Mouse (Mus musculus): Measurements from ENCODE around the gene Casc1. TPM values are rescaled to one million over a fixed set of nuclear protein-coding genes. Genes with fewer than 3 reads are reported as not detected.

The Casc1 gene
- 0.79 and 0.84 TPM in 2 replicates for polyA plus RNA-seq (2015; fragmentation: Nextera tagmentation; extraction: Ambion mirVana)

DNA sequence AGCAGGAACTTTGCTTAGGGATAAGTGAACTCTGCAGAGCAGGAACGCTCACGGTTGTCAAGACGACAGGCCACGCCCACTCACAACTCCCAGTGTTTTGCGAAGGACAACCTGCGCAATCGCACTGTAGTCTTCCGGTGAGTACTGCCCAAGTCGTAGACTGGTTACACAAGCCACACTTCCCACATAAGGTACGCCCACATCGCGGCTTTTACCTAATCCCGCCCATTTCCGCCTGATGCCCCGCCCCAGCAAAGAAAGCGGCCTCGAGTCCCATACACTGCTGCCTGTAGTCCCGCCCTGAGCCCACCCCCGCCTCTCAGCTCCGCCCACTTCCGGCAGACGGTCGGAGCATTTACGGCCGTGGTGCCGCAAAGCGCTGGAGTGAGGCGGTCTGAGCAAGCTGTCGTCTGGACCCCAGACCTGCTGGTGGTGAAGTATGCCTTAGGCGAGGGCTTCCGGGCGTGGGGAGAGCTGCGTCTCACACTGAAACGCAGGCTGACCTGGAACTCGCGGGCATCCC lies at the start of gene Casc1, which contains the start of gene Etfrf1:
Casc1 (minus strand) TSS at position 190 of the 523 bp plus-strand sequence.
Etfrf1 (plus strand) TSS at position 319 of the 523 bp plus-strand sequence.
- under 1% methylated on average over 36 of the region's 36 CpGs for WGBS
- Histone ChIP-seq H3K4me2 (peak within 1 kb of the TSS; percentile 83), H3K4me1 (peaks cover 15% of the 10 kb centered on the region), H3K27ac (peak within 1 kb of the TSS; percentile 94), H3K9me3 (replicated peaks) (no peaks in the 10 kb centered on the region), H3K27me3 (no peaks in the 10 kb centered on the region), H3K36me3 (ENCODE audit: poor library complexity, severe bottlenecking) (no peaks in the 10 kb centered on the region), H3K9ac (peak within 1 kb of the TSS; percentile 85), H3K4me3 (peak within 1 kb of the TSS; percentile 76)
- peak; percentile 100 for ATAC-seq

DNA sequence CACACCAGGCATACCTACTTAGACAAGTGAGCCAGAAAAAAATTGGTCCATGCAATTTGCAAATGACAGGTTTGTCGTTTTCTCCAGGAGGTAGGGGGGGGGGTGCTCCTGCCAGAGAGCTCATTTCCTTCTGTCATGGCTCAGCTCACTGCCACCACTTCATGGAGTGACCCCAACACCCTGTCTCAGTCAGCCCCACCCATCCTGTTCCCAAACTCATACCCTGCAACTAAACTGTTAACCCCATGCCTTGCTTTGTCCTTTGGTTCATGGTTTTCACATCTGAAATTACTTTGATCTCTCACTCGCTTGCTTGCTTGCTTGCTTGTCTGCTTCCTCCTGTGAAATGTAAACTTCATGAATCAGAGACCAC lies 45.9 kb upstream of the Casc1 start:
- Histone ChIP-seq H3K4me3 (no peak overlapping the region), H3K36me3 (ENCODE audit: poor library complexity, severe bottlenecking) (no peaks in the 10 kb centered on the region), H3K4me2 (no peak overlapping the region), H3K9me3 (replicated peaks) (no peaks in the 10 kb centered on the region), H3K27ac (no peak overlapping the region), H3K4me1 (0 out of 2 replicates have a peak, but pooled peaks cover 3% of the 10 kb centered on the region), H3K9ac (no peak overlapping the region), H3K27me3 (0 out of 2 replicates have a peak, but pooled peaks cover 7% of the 10 kb centered on the region)
- 52% methylated on average over 2 of the region's 2 CpGs for WGBS
- ATAC-seq = no peak

DNA sequence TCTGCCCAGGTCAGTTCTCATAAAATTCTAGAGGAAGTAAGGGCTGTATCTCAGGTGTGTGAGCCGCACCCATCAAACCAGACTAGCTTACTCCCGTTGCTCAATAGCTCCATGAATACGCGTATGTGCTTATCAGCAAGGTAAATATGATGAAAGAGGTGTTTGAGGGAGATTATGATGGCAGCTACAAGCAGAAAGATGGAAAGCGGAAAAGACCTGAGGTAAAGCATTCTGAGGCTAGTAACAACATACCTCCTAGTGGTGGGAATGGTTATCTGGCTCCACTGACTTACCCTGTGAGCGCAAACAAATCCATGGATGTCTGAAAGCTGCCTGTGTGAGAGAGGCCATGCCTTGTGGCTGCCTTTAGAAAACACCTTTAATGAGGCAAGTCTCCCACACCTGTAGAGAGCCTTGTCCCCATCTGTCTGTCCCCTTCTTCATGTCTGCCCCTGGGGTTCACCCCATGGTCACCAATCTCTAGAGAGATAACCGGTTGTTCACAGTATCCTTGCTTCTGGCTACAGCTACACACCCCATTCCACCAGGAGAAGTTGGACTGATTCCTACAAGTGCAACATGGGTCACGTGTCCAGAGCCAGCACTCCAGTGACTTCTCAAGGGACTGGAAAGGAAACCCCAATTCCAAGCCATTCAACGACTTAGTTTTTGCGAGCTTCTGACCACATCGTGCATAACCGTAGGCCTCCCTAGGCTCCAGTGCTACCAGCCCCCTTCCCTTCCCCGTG lies 45.3 kb upstream of the Casc1 start:
- Histone ChIP-seq H3K9me3 (replicated peaks) (no peaks in the 10 kb centered on the region), H3K4me2 (no peak overlapping the region), H3K4me3 (no peak overlapping the region), H3K27me3 (0 out of 2 replicates have a peak, but pooled peaks cover 7% of the 10 kb centered on the region), H3K4me1 (peaks cover 6% of the 10 kb centered on the region), H3K9ac (no peak overlapping the region), H3K36me3 (ENCODE audit: poor library complexity, severe bottlenecking) (no peaks in the 10 kb centered on the region), H3K27ac (no peak overlapping the region)
- ATAC-seq = no peak
- 85% methylated on average over 13 of the region's 13 CpGs for WGBS

- peaks cover 7% of the 10 kb centered on the region for H3K36me3 ChIP-seq (ENCODE audit: poor library complexity, severe bottlenecking)
- peaks cover 29% of the 10 kb centered on the region for H3K4me1 ChIP-seq
- H3K4me3 ChIP-seq = peak overlapping the region; percentile 95
- 0 out of 2 replicates have a peak, but pooled peaks cover 7% of the 10 kb centered on the region for H3K27me3 ChIP-seq
- H3K4me2 ChIP-seq = peak overlapping the region; percentile 83
- peak overlapping the region; percentile 95 for H3K9ac ChIP-seq
- no peaks in the 10 kb centered on the region for H3K9me3 ChIP-seq (replicated peaks)
- no peak for ATAC-seq
- H3K27ac ChIP-seq = peak overlapping the region; percentile 88
- 8% methylated on average over 16 of the region's 16 CpGs for WGBS
Observed at GRCm38 (mm10) chr6:145250820-145251219, 40.0 kb upstream of the Casc1 start.

- H3K27ac ChIP-seq = peak within 1 kb of the TSS; percentile 88
- 0 out of 2 replicates have a peak, but pooled peaks cover 7% of the 10 kb centered on the region for H3K27me3 ChIP-seq
- H3K4me3 ChIP-seq = peak within 1 kb of the TSS; percentile 95
- peak within 1 kb of the TSS; percentile 95 for H3K9ac ChIP-seq
- no peaks in the 10 kb centered on the region for H3K9me3 ChIP-seq (replicated peaks)
- peaks cover 7% of the 10 kb centered on the region for H3K36me3 ChIP-seq (ENCODE audit: poor library complexity, severe bottlenecking)
- H3K4me1 ChIP-seq = peaks cover 29% of the 10 kb centered on the region
- WGBS = 0% methylated on average over 50 of the region's 83 CpGs
- H3K4me2 ChIP-seq = peak within 1 kb of the TSS; percentile 83
- ATAC-seq = peak; percentile 91
Observed at GRCm38 (mm10) chr6:145250185-145250791, 39.5 kb upstream of the Casc1 start, which contains the start of gene Kras. Gene Kras (minus strand): TSS chr6:145250239.

DNA sequence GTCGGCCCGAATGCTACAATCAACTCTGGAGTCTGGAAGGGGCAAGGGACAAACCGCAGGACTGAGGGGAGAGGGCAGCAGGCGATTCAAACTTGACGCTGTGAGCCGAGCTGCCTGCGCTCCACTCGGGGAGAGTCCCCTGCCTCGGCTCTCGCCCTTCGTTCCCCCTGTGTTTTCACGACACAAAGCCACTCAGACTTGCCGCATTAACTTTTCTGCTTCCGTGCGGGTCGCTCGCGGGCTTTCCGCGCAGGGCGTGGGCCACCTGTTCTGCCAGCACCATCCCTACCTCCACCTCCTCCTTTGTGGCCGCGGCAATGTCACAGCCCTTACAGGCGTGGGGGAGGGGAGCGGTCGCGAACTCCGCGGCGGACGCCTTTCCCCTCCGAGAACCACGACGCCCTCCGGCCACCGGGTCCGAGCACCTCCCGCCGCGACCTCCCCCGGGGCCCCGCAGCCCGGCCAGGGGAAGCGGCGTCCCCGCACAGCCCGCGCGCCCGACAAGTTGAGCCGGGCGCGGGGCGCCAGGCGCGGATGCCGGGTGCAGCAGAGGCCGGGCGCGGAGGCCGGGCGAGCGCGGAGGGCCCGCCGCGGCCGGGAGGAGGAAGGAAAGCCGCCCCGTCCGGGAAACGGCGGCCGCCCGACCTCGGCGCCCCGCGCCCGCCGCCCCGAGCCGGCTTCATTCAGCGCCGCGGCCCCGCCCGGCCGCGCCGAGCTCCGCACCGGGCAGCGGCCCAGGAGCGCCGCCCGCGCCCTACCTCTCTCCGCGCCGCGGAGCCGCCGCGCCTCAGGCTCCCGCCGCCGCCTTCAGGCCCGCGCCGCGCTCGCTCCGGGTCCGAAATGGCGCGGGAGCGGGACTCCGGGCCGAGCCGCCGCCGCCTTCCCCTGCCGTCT lies 38.7 kb upstream of the Casc1 start:
- Histone ChIP-seq H3K4me3 (peak overlapping the region; percentile 95), H3K27ac (peak overlapping the region; percentile 88), H3K9me3 (replicated peaks) (no peaks in the 10 kb centered on the region), H3K27me3 (0 out of 2 replicates have a peak, but pooled peaks cover 7% of the 10 kb centered on the region), H3K9ac (peak overlapping the region; percentile 95), H3K4me2 (peak overlapping the region; percentile 83), H3K36me3 (ENCODE audit: poor library complexity, severe bottlenecking) (peaks cover 11% of the 10 kb centered on the region), H3K4me1 (peaks cover 29% of the 10 kb centered on the region)
- peak; percentile 74 for ATAC-seq
- WGBS = under 1% methylated on average over 55 of the region's 124 CpGs

- H3K9me3 ChIP-seq (replicated peaks) = no peaks in the 10 kb centered on the region
- H3K4me1 ChIP-seq = peaks cover 29% of the 10 kb centered on the region
- peaks cover 15% of the 10 kb centered on the region for H3K36me3 ChIP-seq (ENCODE audit: poor library complexity, severe bottlenecking)
- peak overlapping the region; percentile 55 for H3K9ac ChIP-seq
- peak overlapping the region; percentile 83 for H3K4me2 ChIP-seq
- no peak overlapping the region for H3K27ac ChIP-seq
- 0 out of 2 replicates have a peak, but pooled peaks cover 7% of the 10 kb centered on the region for H3K27me3 ChIP-seq
- ATAC-seq = no peak
- peak overlapping the region; percentile 29 for H3K4me3 ChIP-seq
- 64% methylated on average over 3 of the region's 3 CpGs for WGBS
Observed at GRCm38 (mm10) chr6:145247886-145248285, 37.1 kb upstream of the Casc1 start.

- Histone ChIP-seq H3K36me3 (ENCODE audit: poor library complexity, severe bottlenecking) (peaks cover 15% of the 10 kb centered on the region), H3K9ac (no peak overlapping the region), H3K27ac (no peak overlapping the region), H3K9me3 (replicated peaks) (no peaks in the 10 kb centered on the region), H3K4me3 (no peak overlapping the region), H3K27me3 (no peaks in the 10 kb centered on the region), H3K4me1 (peaks cover 29% of the 10 kb centered on the region), H3K4me2 (no peak overlapping the region)
- 95% methylated on average over 5 of the region's 5 CpGs for whole genome bisulfite sequencing
- no peak for ATAC-seq
Observed at GRCm38 (mm10) chr6:145246841-145247240, 36.0 kb upstream of the Casc1 start.

DNA sequence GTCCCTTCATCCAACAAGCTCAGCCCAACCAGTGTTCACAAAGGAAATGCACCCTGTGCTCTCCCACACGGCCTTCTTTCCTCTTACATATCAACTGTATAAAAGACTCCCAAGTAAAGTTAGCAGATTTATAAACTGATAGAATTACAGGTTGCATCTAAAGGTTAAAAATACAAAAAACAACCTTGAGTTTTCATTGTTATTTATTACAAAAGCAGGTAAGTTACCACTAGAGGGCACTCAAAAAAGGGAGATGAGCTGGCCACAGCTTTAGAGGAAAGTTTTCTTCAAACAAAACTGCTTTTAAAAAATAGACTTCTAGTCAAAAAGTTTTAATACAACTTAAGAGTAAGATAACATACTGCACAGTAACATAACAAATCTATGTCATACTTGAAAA lies 31.7 kb upstream of the Casc1 start:
- Histone ChIP-seq H3K9ac (no peak overlapping the region), H3K27me3 (no peaks in the 10 kb centered on the region), H3K9me3 (replicated peaks) (no peaks in the 10 kb centered on the region), H3K27ac (no peak overlapping the region), H3K4me2 (no peak overlapping the region), H3K4me3 (no peak overlapping the region), H3K4me1 (peaks cover 5% of the 10 kb centered on the region), H3K36me3 (ENCODE audit: poor library complexity, severe bottlenecking) (peaks cover 37% of the 10 kb centered on the region)
- ATAC-seq = no peak
- whole genome bisulfite sequencing = 57% methylated on average over 1 of the region's 1 CpGs

- Histone ChIP-seq H3K4me2 (no peak overlapping the region), H3K9me3 (replicated peaks) (no peaks in the 10 kb centered on the region), H3K27me3 (no peaks in the 10 kb centered on the region), H3K36me3 (ENCODE audit: poor library complexity, severe bottlenecking) (peaks cover 33% of the 10 kb centered on the region), H3K4me3 (no peak overlapping the region), H3K27ac (no peak overlapping the region), H3K9ac (no peak overlapping the region), H3K4me1 (no peaks in the 10 kb centered on the region)
- WGBS = 92% methylated on average over 6 of the region's 6 CpGs
- no peak for ATAC-seq
Observed at GRCm38 (mm10) chr6:145240285-145240684, 29.5 kb upstream of the Casc1 start.

DNA sequence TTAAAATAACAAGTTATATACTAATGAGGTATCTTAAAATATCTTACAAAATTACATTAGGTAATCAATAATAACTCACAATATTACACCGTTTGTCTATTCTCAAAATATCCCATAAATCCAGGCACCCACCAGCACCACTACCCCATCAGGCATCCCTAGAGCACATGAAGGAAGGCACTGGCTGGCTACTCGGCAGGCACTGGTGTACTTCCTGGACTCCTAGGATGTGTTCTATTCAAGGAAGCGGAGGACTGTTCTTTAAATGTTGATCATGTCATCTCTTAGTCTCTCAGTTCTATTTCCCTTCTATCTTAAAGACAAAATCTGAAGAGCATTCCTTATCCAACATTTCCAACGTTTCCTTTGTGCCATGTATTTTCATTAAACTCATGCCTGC lies 26.3 kb upstream of the Casc1 start:
- no peak for ATAC-seq
- Histone ChIP-seq H3K27ac (no peak overlapping the region), H3K4me1 (no peaks in the 10 kb centered on the region), H3K9ac (no peak overlapping the region), H3K27me3 (no peaks in the 10 kb centered on the region), H3K4me3 (no peak overlapping the region), H3K9me3 (replicated peaks) (no peaks in the 10 kb centered on the region), H3K36me3 (ENCODE audit: poor library complexity, severe bottlenecking) (peaks cover 30% of the 10 kb centered on the region), H3K4me2 (no peak overlapping the region)
- WGBS = 83% methylated on average over 4 of the region's 4 CpGs

All from forebrain, embryonic 13.5 days (tissue).